8 mouse cellular contexts compared by ENCODE assay signal in genomic region chr10:95677356-95678109, GRCm38 (mm10). TPM values are rescaled to one million over a fixed set of nuclear protein-coding genes. Genes with fewer than 3 reads are reported as not detected.
DNase-seq lines count a peak whose midpoint lies in the region; ATAC-seq and TF ChIP-seq lines count a peak whose summit lies in the region.

No protein-coding gene starts in this region.

- DNase-seq in right cerebral cortex, adult 18-20 months = peak; percentile 51
- no peak for DNase-seq in right cerebral cortex, postnatal 14 days
- peak; percentile 70 for DNase-seq in c-Kit-positive CD71-negative TER-119-negative erythroid progenitor cells, embryonic 14.5 days (ENCODE audit: low read depth)
- DNase-seq in heart, adult 2 months = peak; percentile 75 to 87
- DNase-seq in kidney, adult 9 months = peak; percentile 43
- DNase-seq in liver, postnatal 0 days = peak; percentile 65
- DNase-seq in retina, embryonic 14.5 days (ENCODE audit: low spot score) = no peak

- peak overlapping the region; percentile 41 for H3K4me3 ChIP-seq in heart, adult 2 months
- peak overlapping the region; percentile 36 for H3K4me3 ChIP-seq in liver, postnatal 0 days (ENCODE audit: low read depth, low read length)
- H3K4me3 ChIP-seq in small intestine, adult 2 months (ENCODE audit: low read depth, low read length) = peak overlapping the region; percentile 42

- peaks cover 5% of the 10 kb centered on the region for H3K4me1 ChIP-seq in heart, adult 2 months (ENCODE audit: control insufficient read depth, insufficient read depth, low read length)
- peaks cover 21% of the 10 kb centered on the region for H3K4me1 ChIP-seq in liver, postnatal 0 days (ENCODE audit: insufficient read depth)
- peaks cover 6% of the 10 kb centered on the region for H3K4me1 ChIP-seq in small intestine, adult 2 months (ENCODE audit: control insufficient read depth, insufficient read depth, insufficient read length, low read length)

- H3K36me3 ChIP-seq in heart, adult 2 months (ENCODE audit: control insufficient read depth, insufficient read depth, low read length) = no peaks in the 10 kb centered on the region
- H3K36me3 ChIP-seq in liver, postnatal 0 days (replicated peaks; ENCODE audit: insufficient read depth, low read length) = no peaks in the 10 kb centered on the region
- H3K36me3 ChIP-seq in small intestine, adult 2 months (ENCODE audit: control insufficient read depth, insufficient read depth, low read length) = no peaks in the 10 kb centered on the region

- WGBS in heart, adult 2 months = 17% methylated on average over 22 of the region's 22 CpGs
- WGBS in liver, postnatal 0 days (ENCODE audit: insufficient replicate concordance) = 18% methylated on average over 22 of the region's 22 CpGs
- 46% methylated on average over 22 of the region's 22 CpGs for WGBS in small intestine, adult 2 months

- TF ChIP-seq EP300 in heart, adult 2 months (IDR thresholded peaks at IDR 0.05; ENCODE audit: insufficient read depth, low read depth, low read length) = peak; percentile 95
- TF ChIP-seq EP300 in liver, postnatal 0 days (IDR thresholded peaks at IDR 0.05; ENCODE audit: low read depth) = peak; percentile 41; the same call in 1 of the 2 replicates

- no peak for TF ChIP-seq CTCF in heart, adult 2 months (IDR thresholded peaks at IDR 0.05)
- no peak for TF ChIP-seq CTCF in liver, postnatal 0 days (IDR thresholded peaks at IDR 0.05; ENCODE audit: low read depth)
- no peak for TF ChIP-seq CTCF in small intestine, adult 2 months (IDR thresholded peaks at IDR 0.05; ENCODE audit: extremely low read depth, insufficient read length, insufficient replicate concordance, low read depth, low read length)

- peak; percentile 18 for ATAC-seq in liver, postnatal 0 days

- H3K9me3 ChIP-seq in liver, postnatal 0 days (ENCODE audit: low read length) = no peaks in the 10 kb centered on the region

- intact Hi-C loops in heart, adult 2 months (cut with DNase I) = loop anchor here (1.0 to 2.0 kb wide), 3 partner anchors 18 to 121 kb away; no protein-coding TSS in a partner anchor

- peak; percentile 52; the same call in 1 of the 2 replicates for TF ChIP-seq POLR2A in heart, adult 2 months (IDR thresholded peaks at IDR 0.05; ENCODE audit: insufficient read depth, low read depth, low read length)
- TF ChIP-seq POLR2A in small intestine, adult 2 months (IDR thresholded peaks at IDR 0.05; ENCODE audit: low read depth, low read length) = 0 out of 2 replicates have a peak, but pooled peaks have one; percentile 24

- H3K79me2 ChIP-seq in heart, adult 2 months (replicated peaks; ENCODE audit: control insufficient read depth, insufficient read depth, low read length) = no peaks in the 10 kb centered on the region

- no peaks in the 10 kb centered on the region for H3K27me3 ChIP-seq in heart, adult 2 months (ENCODE audit: control insufficient read depth, insufficient read depth, low read length)
- no peaks in the 10 kb centered on the region for H3K27me3 ChIP-seq in liver, postnatal 0 days (ENCODE audit: insufficient read depth, low read length)
- H3K27me3 ChIP-seq in small intestine, adult 2 months (ENCODE audit: control insufficient read depth, insufficient read depth, low read length) = no peaks in the 10 kb centered on the region

- peak overlapping the region; percentile 12; the same call in 1 of the 2 replicates for H3K9ac ChIP-seq in heart, adult 2 months (ENCODE audit: low read depth, low read length)
- H3K9ac ChIP-seq in liver, postnatal 0 days (replicated peaks) = peak overlapping the region; percentile 31; the same call in 1 of the 2 replicates

- H3K27ac ChIP-seq in heart, adult 2 months = peak overlapping the region; percentile 76
- H3K27ac ChIP-seq in liver, postnatal 0 days (ENCODE audit: low read depth) = peak overlapping the region; percentile 78
- H3K27ac ChIP-seq in small intestine, adult 2 months (ENCODE audit: insufficient read depth, low read depth, low read length) = peak overlapping the region; percentile 23

- H3K4me2 ChIP-seq in liver, postnatal 0 days (ENCODE audit: low read depth, low read length) = peak overlapping the region; percentile 71

RNA-seq across cellular contexts. Expression of gene Anapc15-ps, which starts 4.3 kb away (rescaled TPM):
- not detected for total RNA-seq in heart, adult 2 months (2021)
- polyA plus RNA-seq in heart, adult 2 months (2012; rRNA removed) = not detected in 2 replicates
- not detected in 2 replicates for polyA plus RNA-seq in liver, postnatal 0 days (2015; fragmentation: Nextera tagmentation; extraction: Ambion mirVana)
- polyA plus RNA-seq in small intestine, adult 2 months (2012; rRNA removed) = not detected in 2 replicates

Comparison
In these comparisons a context has a peak if more than half of its experiments do, and no peak if none do; other contexts are left out.
1. DNase-seq: peak in right cerebral cortex, adult 18-20 months (single experiment), c-Kit-positive CD71-negative TER-119-negative erythroid progenitor cells, embryonic 14.5 days (single experiment), heart, adult 2 months (2 of 2), kidney, adult 9 months (single experiment) and liver, postnatal 0 days (single experiment); none in right cerebral cortex, postnatal 14 days (single experiment) and retina, embryonic 14.5 days (single experiment).
2. H3K27ac ChIP-seq: peak in every context shown above with its lines; median percentile 78 in liver, postnatal 0 days; 76 in heart, adult 2 months; 23 in small intestine, adult 2 months.
3. Peak in every context shown above with its lines, with median percentiles within 50 percentile points of each other: H3K4me3 ChIP-seq.